Mouse (Mus musculus): ENCODE results near the gene Zc3h12a.

DNA sequence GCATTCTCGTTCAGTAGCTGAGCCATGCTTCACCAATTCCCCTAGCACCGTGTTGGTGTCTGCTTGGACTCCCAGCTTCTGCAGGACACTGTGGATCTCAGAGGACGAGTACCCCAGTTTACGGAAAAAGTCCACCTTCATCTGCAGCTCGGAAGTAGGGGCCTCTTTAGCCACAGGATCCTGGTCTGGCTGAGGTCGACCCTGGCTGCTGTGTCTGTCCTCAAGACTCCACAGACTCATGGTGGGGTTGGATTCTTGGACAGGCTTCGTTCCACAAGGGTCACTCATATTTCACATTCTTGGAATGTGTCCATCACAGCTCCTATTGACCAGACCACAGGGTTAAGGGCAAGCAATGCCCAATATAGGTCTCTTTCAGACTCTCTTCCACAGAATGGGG is 879 bp downstream of the Zc3h12a start:
- TF ChIP-seq POLR2A (IDR thresholded peaks at IDR 0.05; ENCODE audit: borderline replicate concordance, extremely low read depth, insufficient read depth, insufficient read length, poor library complexity, severe bottlenecking) (no peak), CTCF (IDR thresholded peaks at IDR 0.05; ENCODE audit: borderline replicate concordance, extremely low read depth, insufficient read depth, insufficient read length) (no peak)
